Mouse (Mus musculus) gastrocnemius, adult 18-20 months (tissue): ENCODE measurements around the gene Gm6899. TPM values are rescaled to one million over a fixed set of nuclear protein-coding genes. Genes with fewer than 3 reads are reported as not detected.

Experiments used
- DNase-seq: peaks from one replicate; pipeline ENCODE4 v3.0.0; 2021; ENCODE audit warnings: low spot score
- total RNA-seq, 2 experiments: library from RNA; stranded (reverse); gene quantifications; 2 replicates each; pipeline ENCODE4 v1.2.3; 2021

Gm6899 gene
- total RNA-seq, 2 experiments from 2014 or later = not detected

GRCm38 (mm10) chr11:26642141-26642540, 49.1 kb downstream of the Gm6899 start:
- no peak for DNase-seq

Other genes starting within 250 kb of the Gm6899 start
- gene Fancl, start 207.1 kb upstream of the Gm6899 start, total RNA-seq = 1 to 10 TPM; 3.0 to 4.9 TPM
- gene Vrk2, start 758 bp downstream of the Gm6899 start, total RNA-seq = 1 to 10 TPM; 7.0 to 7.4 TPM